ENCODE assay signal across 20 mouse cellular contexts in genomic region chr17:8636691-8637090, GRCm38 (mm10).
"Had no signal": no experiment of that assay in that cellular context is flagged by ENCODE, and none has a peak within 500 bp of the region (broad histone marks: within the 10 kb centered on the region; RNA-seq: fewer than 3 reads in every experiment).

No protein-coding gene starts in this region.

- H3K4me1 ChIP-seq: intestine, embryonic 15.5 days; liver, embryonic 12.5 days; liver, embryonic 15.5 days; lung, embryonic 15.5 days; stomach, embryonic 15.5 days had no signal

- ATAC-seq: intestine, embryonic 15.5 days; liver, embryonic 12.5 days had no signal

- H3K4me2 ChIP-seq: intestine, embryonic 15.5 days; limb, embryonic 13.5 days; liver, embryonic 12.5 days; liver, embryonic 15.5 days; lung, embryonic 15.5 days; midbrain, embryonic 12.5 days; stomach, embryonic 15.5 days had no signal

- H3K9me3 ChIP-seq: intestine, embryonic 15.5 days; limb, embryonic 10.5 days; limb, embryonic 13.5 days; liver, embryonic 12.5 days; liver, embryonic 15.5 days; lung, embryonic 15.5 days; megakaryocyte, embryonic 14.5 days; midbrain, embryonic 12.5 days; stomach, embryonic 15.5 days had no signal

- H3K9ac ChIP-seq: intestine, embryonic 15.5 days; limb, embryonic 13.5 days; liver, embryonic 12.5 days; liver, embryonic 15.5 days; lung, embryonic 15.5 days; midbrain, embryonic 12.5 days; stomach, embryonic 15.5 days had no signal

- H3K27me3 ChIP-seq: intestine, embryonic 15.5 days; limb, embryonic 13.5 days; liver, embryonic 12.5 days; liver, embryonic 15.5 days; lung, embryonic 15.5 days; stomach, embryonic 15.5 days had no signal

- H3K36me3 ChIP-seq: intestine, embryonic 15.5 days; limb, embryonic 10.5 days; limb, embryonic 13.5 days; liver, embryonic 12.5 days; liver, embryonic 15.5 days; lung, embryonic 15.5 days; midbrain, embryonic 12.5 days; stomach, embryonic 15.5 days had no signal

- DNase-seq: kidney, adult 18-20 months; kidney, adult 9 months; kidney, postnatal 25 days; liver; lung, adult 18-20 months; lung, postnatal 10 days; lung, postnatal 36 days; right cerebral cortex, postnatal 25 days; spleen, adult 18-20 months; thymus, adult 2 months; thymus, postnatal 14 days had no signal

- H3K4me3 ChIP-seq: intestine, embryonic 15.5 days; limb, embryonic 10.5 days; limb, embryonic 13.5 days; liver, embryonic 12.5 days; liver, embryonic 15.5 days; lung, embryonic 15.5 days; megakaryocyte, embryonic 14.5 days; midbrain, embryonic 12.5 days; stomach, embryonic 15.5 days had no signal

- H3K27ac ChIP-seq: intestine, embryonic 15.5 days; limb, embryonic 10.5 days; limb, embryonic 13.5 days; liver, embryonic 12.5 days; liver, embryonic 15.5 days; lung, embryonic 15.5 days; midbrain, embryonic 12.5 days; stomach, embryonic 15.5 days had no signal
